Mouse (Mus musculus): ENCODE results near the gene Slc25a21. TPM values are rescaled to one million over a fixed set of nuclear protein-coding genes. Genes with fewer than 3 reads are reported as not detected.

Slc25a21 gene
- polyA plus RNA-seq, 1 experiment from 2014 or later = 4.1 TPM

- Histone ChIP-seq H3K4me1 (ENCODE audit: control insufficient read depth, insufficient read depth, low read length) (no peaks in the 10 kb centered on the region), H3K4me2 (replicated peaks; ENCODE audit: low read depth, low read length) (no peak overlapping the region), H3K9ac (replicated peaks; ENCODE audit: low read depth, low read length) (no peak overlapping the region), H3K4me3 (ENCODE audit: low read depth, low read length) (no peak overlapping the region), H3K36me3 (ENCODE audit: control insufficient read depth, insufficient read depth, low read length) (no peaks in the 10 kb centered on the region), H3K27me3 (ENCODE audit: control insufficient read depth, insufficient read depth, low read length) (no peaks in the 10 kb centered on the region), H3K9me3 (ENCODE audit: control insufficient read depth, low read depth, low read length) (no peaks in the 10 kb centered on the region), H3K27ac (ENCODE audit: low read length) (no peak overlapping the region)
- WGBS = 50% methylated on average over 3 of the region's 3 CpGs
- ATAC-seq (ENCODE audit: insufficient number of reproducible peaks, insufficient read depth, low FRiP score, low read depth) = no peak
These were observed 34.4 kb downstream of the Slc25a21 start for GRCm38 (mm10) chr12:57162840-57163239.

DNA sequence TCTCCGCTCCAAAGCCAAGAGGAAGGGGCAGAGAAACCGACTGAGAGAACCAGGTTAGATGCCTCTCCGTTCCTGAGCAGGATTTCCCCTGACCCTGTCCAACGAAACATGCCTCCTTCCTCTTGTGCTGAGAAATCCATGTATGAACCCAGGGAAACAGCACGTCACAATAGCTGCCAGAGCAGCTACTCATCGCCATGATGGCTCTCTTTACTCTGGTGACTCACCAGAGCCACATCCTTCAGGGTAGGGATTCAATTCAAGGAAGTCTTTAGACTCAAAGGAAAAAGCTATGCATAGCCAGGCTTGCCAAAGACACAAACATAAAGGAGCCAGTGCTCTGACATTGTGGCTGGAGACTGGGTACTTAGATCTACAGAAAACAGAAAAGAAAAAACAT is 37.4 kb downstream of the Slc25a21 start:
- 79% methylated on average over 6 of the region's 6 CpGs for WGBS
- no peak for ATAC-seq (ENCODE audit: insufficient number of reproducible peaks, insufficient read depth, low FRiP score, low read depth)
- no peak overlapping the region for H3K4me3 ChIP-seq (ENCODE audit: low read depth, low read length)

DNA sequence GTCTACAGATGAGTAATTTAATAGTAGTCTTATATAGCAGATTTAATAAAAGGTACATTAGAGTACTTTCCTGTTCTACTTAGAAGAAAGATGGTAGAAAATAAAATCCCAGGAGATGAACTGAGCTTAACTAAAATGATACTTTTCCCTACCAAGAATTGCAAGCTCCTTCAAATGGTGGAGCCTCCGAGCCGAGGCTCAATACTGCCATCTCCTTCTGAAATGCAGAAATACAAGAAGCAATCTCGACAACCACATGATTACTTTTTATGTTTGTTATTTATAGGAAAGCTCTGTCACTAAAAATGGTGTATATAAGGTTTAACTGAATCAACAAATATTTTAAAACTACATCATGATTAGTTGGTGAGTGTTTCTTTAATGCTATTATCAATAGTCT is 39.0 kb downstream of the Slc25a21 start:
- Histone ChIP-seq H3K4me3 (ENCODE audit: low read depth, low read length) (no peak overlapping the region), H3K36me3 (ENCODE audit: control insufficient read depth, insufficient read depth, low read length) (no peaks in the 10 kb centered on the region), H3K4me2 (replicated peaks; ENCODE audit: low read depth, low read length) (no peak overlapping the region), H3K9me3 (ENCODE audit: control insufficient read depth, low read depth, low read length) (no peaks in the 10 kb centered on the region), H3K27me3 (ENCODE audit: control insufficient read depth, insufficient read depth, low read length) (no peaks in the 10 kb centered on the region), H3K27ac (ENCODE audit: low read length) (no peak overlapping the region), H3K4me1 (ENCODE audit: control insufficient read depth, insufficient read depth, low read length) (no peaks in the 10 kb centered on the region), H3K9ac (replicated peaks; ENCODE audit: low read depth, low read length) (no peak overlapping the region)
- 54% methylated on average over 3 of the region's 3 CpGs for WGBS
- ATAC-seq (ENCODE audit: insufficient number of reproducible peaks, insufficient read depth, low FRiP score, low read depth) = no peak

More for the DNA sequence above, 37.4 kb downstream of the Slc25a21 start:
- no peaks in the 10 kb centered on the region for H3K9me3 ChIP-seq (ENCODE audit: control insufficient read depth, low read depth, low read length)
- H3K27me3 ChIP-seq (ENCODE audit: control insufficient read depth, insufficient read depth, low read length) = no peaks in the 10 kb centered on the region
- H3K4me2 ChIP-seq (replicated peaks; ENCODE audit: low read depth, low read length) = no peak overlapping the region
- H3K4me1 ChIP-seq (ENCODE audit: control insufficient read depth, insufficient read depth, low read length) = no peaks in the 10 kb centered on the region
- no peaks in the 10 kb centered on the region for H3K36me3 ChIP-seq (ENCODE audit: control insufficient read depth, insufficient read depth, low read length)
- no peak overlapping the region for H3K9ac ChIP-seq (replicated peaks; ENCODE audit: low read depth, low read length)
- no peak overlapping the region for H3K27ac ChIP-seq (ENCODE audit: low read length)

GRCm38 (mm10) chr12:57138937-57139336 is 58.3 kb downstream of the Slc25a21 start:
- H3K9me3 ChIP-seq (ENCODE audit: control insufficient read depth, low read depth, low read length) = no peaks in the 10 kb centered on the region
- H3K4me2 ChIP-seq (replicated peaks; ENCODE audit: low read depth, low read length) = no peak overlapping the region
- WGBS = 67% methylated on average over 1 of the region's 1 CpGs
- H3K36me3 ChIP-seq (ENCODE audit: control insufficient read depth, insufficient read depth, low read length) = no peaks in the 10 kb centered on the region
- no peaks in the 10 kb centered on the region for H3K27me3 ChIP-seq (ENCODE audit: control insufficient read depth, insufficient read depth, low read length)
- H3K27ac ChIP-seq (ENCODE audit: low read length) = no peak overlapping the region
- no peak overlapping the region for H3K9ac ChIP-seq (replicated peaks; ENCODE audit: low read depth, low read length)
- ATAC-seq (ENCODE audit: insufficient number of reproducible peaks, insufficient read depth, low FRiP score, low read depth) = no peak
- no peak overlapping the region for H3K4me3 ChIP-seq (ENCODE audit: low read depth, low read length)
- H3K4me1 ChIP-seq (ENCODE audit: control insufficient read depth, insufficient read depth, low read length) = no peaks in the 10 kb centered on the region

DNA sequence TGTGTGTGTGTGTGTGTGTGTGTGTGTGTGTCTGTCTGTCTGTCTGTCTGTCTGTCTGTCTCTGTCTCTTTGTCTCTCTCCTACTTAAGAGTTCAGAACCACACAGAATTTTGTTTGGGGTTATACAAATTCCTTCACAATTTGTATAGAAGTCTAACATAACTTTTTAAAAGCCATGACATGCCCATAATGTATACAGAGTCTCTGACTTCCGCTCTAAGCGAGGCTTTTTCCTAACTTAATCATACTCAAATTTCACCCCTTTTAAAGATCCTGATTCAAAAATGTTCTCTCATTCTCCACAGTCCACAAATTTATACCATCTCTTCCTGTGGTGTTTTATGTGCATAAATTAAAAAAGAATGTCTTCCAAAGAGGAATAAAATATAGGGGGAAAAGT is 59.5 kb downstream of the Slc25a21 start:
- Histone ChIP-seq H3K36me3 (ENCODE audit: control insufficient read depth, insufficient read depth, low read length) (no peaks in the 10 kb centered on the region), H3K27me3 (ENCODE audit: control insufficient read depth, insufficient read depth, low read length) (no peaks in the 10 kb centered on the region), H3K4me1 (ENCODE audit: control insufficient read depth, insufficient read depth, low read length) (no peaks in the 10 kb centered on the region), H3K27ac (ENCODE audit: low read length) (no peak overlapping the region), H3K4me2 (replicated peaks; ENCODE audit: low read depth, low read length) (no peak overlapping the region), H3K4me3 (ENCODE audit: low read depth, low read length) (no peak overlapping the region), H3K9ac (replicated peaks; ENCODE audit: low read depth, low read length) (no peak overlapping the region), H3K9me3 (ENCODE audit: control insufficient read depth, low read depth, low read length) (no peaks in the 10 kb centered on the region)
- ATAC-seq (ENCODE audit: insufficient number of reproducible peaks, insufficient read depth, low FRiP score, low read depth) = no peak
- WGBS = 26% methylated on average over 2 of the region's 2 CpGs

DNA sequence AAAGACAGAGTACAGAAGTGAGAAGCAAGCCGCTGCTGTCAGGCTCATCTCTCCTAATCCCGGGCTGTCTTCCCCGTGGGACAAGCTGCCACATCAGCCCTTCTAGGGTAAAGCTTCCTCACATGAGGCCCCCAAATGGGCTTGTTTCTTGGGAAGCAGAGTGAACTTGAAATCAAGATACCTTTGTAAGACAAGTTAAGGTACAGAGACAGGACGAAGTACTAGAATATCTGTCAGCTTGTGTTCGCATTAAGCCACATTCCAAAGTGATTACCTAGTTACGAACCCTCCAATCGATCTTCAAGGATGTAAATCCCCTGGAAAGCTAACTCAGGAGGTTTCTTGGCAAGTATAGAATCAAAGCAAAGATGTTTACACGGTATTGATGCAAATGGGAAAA is 78.7 kb downstream of the Slc25a21 start:
- H3K27ac ChIP-seq (ENCODE audit: low read length) = no peak overlapping the region
- H3K4me1 ChIP-seq (ENCODE audit: control insufficient read depth, insufficient read depth, low read length) = no peaks in the 10 kb centered on the region
- H3K27me3 ChIP-seq (ENCODE audit: control insufficient read depth, insufficient read depth, low read length) = no peaks in the 10 kb centered on the region
- H3K9me3 ChIP-seq (ENCODE audit: control insufficient read depth, low read depth, low read length) = no peaks in the 10 kb centered on the region
- no peak overlapping the region for H3K4me3 ChIP-seq (ENCODE audit: low read depth, low read length)
- 28% methylated on average over 8 of the region's 8 CpGs for WGBS
- no peak for ATAC-seq (ENCODE audit: insufficient number of reproducible peaks, insufficient read depth, low FRiP score, low read depth)
- no peak overlapping the region for H3K9ac ChIP-seq (replicated peaks; ENCODE audit: low read depth, low read length)
- no peak overlapping the region for H3K4me2 ChIP-seq (replicated peaks; ENCODE audit: low read depth, low read length)
- no peaks in the 10 kb centered on the region for H3K36me3 ChIP-seq (ENCODE audit: control insufficient read depth, insufficient read depth, low read length)

DNA sequence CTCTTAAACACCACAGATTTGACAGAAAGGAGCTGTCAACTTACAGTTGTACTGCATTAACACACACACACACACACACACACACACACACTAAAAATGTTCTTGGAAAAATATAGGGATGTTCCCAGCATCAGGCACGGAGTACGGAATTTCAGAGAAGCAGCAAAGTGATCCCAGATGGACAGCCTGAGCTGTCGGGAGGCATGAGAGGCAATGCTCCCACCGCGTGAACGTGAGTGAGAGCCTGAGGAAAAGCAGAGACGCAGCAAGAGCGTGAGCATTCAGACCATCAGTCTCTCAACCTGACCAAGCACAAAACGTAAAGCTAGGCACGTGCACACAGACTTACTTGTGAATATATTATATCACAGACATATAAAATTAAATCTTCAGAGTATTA is 81.8 kb downstream of the Slc25a21 start:
- no peak for ATAC-seq (ENCODE audit: insufficient number of reproducible peaks, insufficient read depth, low FRiP score, low read depth)
- Histone ChIP-seq H3K9me3 (ENCODE audit: control insufficient read depth, low read depth, low read length) (no peaks in the 10 kb centered on the region), H3K4me2 (replicated peaks; ENCODE audit: low read depth, low read length) (no peak overlapping the region), H3K27ac (ENCODE audit: low read length) (no peak overlapping the region), H3K27me3 (ENCODE audit: control insufficient read depth, insufficient read depth, low read length) (no peaks in the 10 kb centered on the region), H3K4me3 (ENCODE audit: low read depth, low read length) (no peak overlapping the region), H3K36me3 (ENCODE audit: control insufficient read depth, insufficient read depth, low read length) (no peaks in the 10 kb centered on the region), H3K9ac (replicated peaks; ENCODE audit: low read depth, low read length) (no peak overlapping the region), H3K4me1 (ENCODE audit: control insufficient read depth, insufficient read depth, low read length) (no peaks in the 10 kb centered on the region)
- 77% methylated on average over 10 of the region's 10 CpGs for WGBS

DNA sequence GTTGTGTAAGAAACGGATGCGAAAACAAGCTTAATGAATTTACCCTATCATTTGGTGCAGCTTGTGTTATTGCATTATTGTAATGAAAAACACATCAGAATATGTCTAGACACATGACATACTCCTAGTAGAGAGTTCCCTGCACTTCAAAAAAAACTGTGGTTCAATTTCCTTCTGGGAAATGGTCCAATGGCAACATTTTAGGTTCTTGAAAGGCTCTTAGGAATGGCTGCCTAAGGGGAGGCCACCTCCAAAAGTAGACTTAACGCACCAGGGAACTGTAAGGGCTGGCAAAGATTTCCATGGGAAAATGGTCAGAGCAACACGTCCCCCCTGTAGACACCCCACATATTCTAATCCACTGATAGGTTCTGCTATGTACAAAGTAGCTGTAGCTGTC is 87.9 kb downstream of the Slc25a21 start:
- no peak overlapping the region for H3K4me2 ChIP-seq (replicated peaks; ENCODE audit: low read depth, low read length)
- H3K4me1 ChIP-seq (ENCODE audit: control insufficient read depth, insufficient read depth, low read length) = no peaks in the 10 kb centered on the region
- no peaks in the 10 kb centered on the region for H3K9me3 ChIP-seq (ENCODE audit: control insufficient read depth, low read depth, low read length)
- H3K27me3 ChIP-seq (ENCODE audit: control insufficient read depth, insufficient read depth, low read length) = no peaks in the 10 kb centered on the region
- no peak overlapping the region for H3K9ac ChIP-seq (replicated peaks; ENCODE audit: low read depth, low read length)
- no peak overlapping the region for H3K27ac ChIP-seq (ENCODE audit: low read length)
- no peak for ATAC-seq (ENCODE audit: insufficient number of reproducible peaks, insufficient read depth, low FRiP score, low read depth)
- no peak overlapping the region for H3K4me3 ChIP-seq (ENCODE audit: low read depth, low read length)
- no peaks in the 10 kb centered on the region for H3K36me3 ChIP-seq (ENCODE audit: control insufficient read depth, insufficient read depth, low read length)
- WGBS = 84% methylated on average over 4 of the region's 4 CpGs

GRCm38 (mm10) chr12:57102322-57102721 is 95.0 kb downstream of the Slc25a21 start:
- no peak for ATAC-seq (ENCODE audit: insufficient number of reproducible peaks, insufficient read depth, low FRiP score, low read depth)
- Histone ChIP-seq H3K36me3 (ENCODE audit: control insufficient read depth, insufficient read depth, low read length) (no peaks in the 10 kb centered on the region), H3K4me3 (ENCODE audit: low read depth, low read length) (no peak overlapping the region), H3K4me2 (replicated peaks; ENCODE audit: low read depth, low read length) (no peak overlapping the region), H3K27ac (ENCODE audit: low read length) (no peak overlapping the region), H3K9ac (replicated peaks; ENCODE audit: low read depth, low read length) (no peak overlapping the region), H3K27me3 (ENCODE audit: control insufficient read depth, insufficient read depth, low read length) (no peaks in the 10 kb centered on the region), H3K9me3 (ENCODE audit: control insufficient read depth, low read depth, low read length) (no peaks in the 10 kb centered on the region), H3K4me1 (ENCODE audit: control insufficient read depth, insufficient read depth, low read length) (no peaks in the 10 kb centered on the region)
- 70% methylated on average over 1 of the region's 1 CpGs for WGBS
